Mouse (Mus musculus) forebrain, embryonic 14.5 days (tissue): ENCODE results near the gene Map2k1. TPM values are rescaled to one million over a fixed set of nuclear protein-coding genes. Genes with fewer than 3 reads are reported as not detected.

Experiments
- microRNA-seq: library from miRNA; unstranded; fragments of <30 nt; microRNA quantifications from one replicate; pipeline ENCODE4, GENCODE M21; 2016
- polyA plus RNA-seq: library from polyadenylated mRNA; unstranded; fragments of >200 nt; fragmentation: Nextera tagmentation; extraction: Ambion mirVana; gene quantifications from 2 replicates; pipeline ENCODE4 v1.2.1, GENCODE M21; 2014

Gene Map2k1
- polyA plus RNA-seq, 1 experiment from 2014 or later = 42.2 TPM

Small RNAs within 50 kb of the gene (microRNA-seq; reads per million reads assigned to microRNA genes)
- gene Gm24106 = not detected

Other genes with a start within 250 kb of the Map2k1 start
- 1.8 and 1.9 TPM in 2 replicates for gene Smad6, start 231.6 kb downstream of the Map2k1 start, polyA plus RNA-seq
- not detected in 2 replicates for gene Lctl, start 136.5 kb downstream of the Map2k1 start, polyA plus RNA-seq
- 6.2 and 7.2 TPM in 2 replicates for gene Zwilch, start 80.5 kb downstream of the Map2k1 start, polyA plus RNA-seq
- gene Rpl4, start 80.3 kb downstream of the Map2k1 start, polyA plus RNA-seq = 868 and 950 TPM in 2 replicates
- 21.3 and 24.3 TPM in 2 replicates for gene Snapc5, start 74.4 kb downstream of the Map2k1 start, polyA plus RNA-seq
- gene Uchl4, start 18.4 kb downstream of the Map2k1 start, polyA plus RNA-seq = 1.7 and 2.2 TPM in 2 replicates
- gene Tipin, start 27.9 kb upstream of the Map2k1 start, polyA plus RNA-seq = 154 and 174 TPM in 2 replicates
- gene Dis3l, start 87.7 kb upstream of the Map2k1 start, polyA plus RNA-seq = 22.5 and 24.7 TPM in 2 replicates
- gene Megf11, start 132.0 kb upstream of the Map2k1 start, polyA plus RNA-seq = 7.0 and 9.2 TPM in 2 replicates